Mouse (Mus musculus) T-helper 2 cell (primary cell): Measurements from ENCODE around the gene Olfr516.

ENCODE experiments used
- in situ Hi-C: fragments of 300-600 bp; cut with MboI, MseI; formaldehyde crosslinking; loops from one replicate; pipeline ENCODE4 v1.15.1; 2025; ENCODE audit warnings: high pct_unique_total_duplicates

The Olfr516 gene

GRCm38 (mm10) chr7:108850429-108850828, at the start of gene Olfr516:
Gene Olfr516 (minus strand): TSS chr7:108850529.
- in situ Hi-C loops, result no loop called here

- in situ Hi-C loops, result no loop called here
Observed at GRCm38 (mm10) chr7:108894320-108894719, 44.0 kb upstream of the Olfr516 start, which contains the start of gene Olfr519. Gene Olfr519 (minus strand): TSS chr7:108894420.

GRCm38 (mm10) chr7:108884906-108885305, 34.6 kb upstream of the Olfr516 start, which contains the start of gene Olfr518:
Gene Olfr518 (minus strand): TSS chr7:108885006.
- in situ Hi-C loops, result no loop called here

- in situ Hi-C loops, result no loop called here
Observed at GRCm38 (mm10) chr7:108872279-108872678, 21.9 kb upstream of the Olfr516 start, which contains the start of gene Olfr517. Gene Olfr517 (minus strand): TSS chr7:108872379.

- in situ Hi-C loops, result no loop called here
Observed at GRCm38 (mm10) chr7:108825897-108826296, 24.4 kb downstream of the Olfr516 start, which contains the start of gene Olfr514. Gene Olfr514 (minus strand): TSS chr7:108825997.

- in situ Hi-C loops, result loop anchor here (5.0 kb wide), 1 partner anchor 213 kb away; no protein-coding TSS in a partner anchor
Observed at GRCm38 (mm10) chr7:108814593-108815215, 35.6 kb downstream of the Olfr516 start.

GRCm38 (mm10) chr7:108797205-108797933, 53.0 kb downstream of the Olfr516 start:
- in situ Hi-C loops, result no loop called here
